Mouse (Mus musculus) right cerebral cortex, postnatal 14 days (tissue): ENCODE results near the gene Smad1.

Experiments used
- DNase-seq: peaks from one replicate; pipeline ENCODE4 v3.0.0; 2022

Smad1 gene

DNA sequence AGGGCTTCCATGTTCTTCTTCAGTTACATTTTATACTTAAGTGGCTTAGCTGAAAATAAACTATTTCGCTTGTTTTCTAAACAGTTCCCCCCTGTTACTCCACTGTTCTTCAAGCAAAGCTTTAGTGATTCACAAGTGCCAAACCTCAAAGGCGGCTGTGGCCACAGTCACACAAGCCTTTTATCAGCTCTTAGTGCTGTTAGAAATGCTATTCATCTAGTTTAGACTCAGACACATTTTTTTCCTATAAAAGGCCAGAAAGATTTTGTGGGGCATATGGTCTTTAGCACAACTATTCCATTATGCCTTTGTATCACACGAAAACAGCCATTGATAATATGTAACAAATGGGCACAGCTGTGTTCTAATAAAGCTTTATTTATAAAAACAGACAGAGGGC is 48.5 kb downstream of the Smad1 start:
- DNase-seq, result no peak

GRCm38 (mm10) chr8:79350094-79350593 is 49.2 kb downstream of the Smad1 start:
- peak; percentile 52 for DNase-seq

DNA sequence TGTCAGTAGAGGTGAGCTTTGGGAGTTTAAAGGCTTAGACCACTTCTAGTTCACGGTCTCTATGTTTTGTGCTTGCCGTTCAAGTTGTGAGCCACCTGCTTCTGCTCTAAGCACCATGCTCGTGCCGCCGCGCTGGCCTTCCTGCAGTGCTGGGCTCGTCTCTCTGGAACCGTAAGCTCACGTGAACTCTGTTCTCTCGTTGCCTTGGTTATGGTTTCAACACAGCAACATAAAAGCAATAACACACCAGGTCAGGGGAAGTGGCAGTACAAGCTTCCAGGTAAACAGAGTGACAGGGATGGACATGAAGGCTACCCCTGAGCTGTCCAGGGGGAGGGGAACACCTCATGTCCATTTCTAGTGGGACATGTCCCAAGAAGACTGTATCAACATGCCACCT is 52.9 kb downstream of the Smad1 start:
- no peak for DNase-seq

GRCm38 (mm10) chr8:79345856-79346255 is 53.5 kb downstream of the Smad1 start:
- DNase-seq, result no peak

DNA sequence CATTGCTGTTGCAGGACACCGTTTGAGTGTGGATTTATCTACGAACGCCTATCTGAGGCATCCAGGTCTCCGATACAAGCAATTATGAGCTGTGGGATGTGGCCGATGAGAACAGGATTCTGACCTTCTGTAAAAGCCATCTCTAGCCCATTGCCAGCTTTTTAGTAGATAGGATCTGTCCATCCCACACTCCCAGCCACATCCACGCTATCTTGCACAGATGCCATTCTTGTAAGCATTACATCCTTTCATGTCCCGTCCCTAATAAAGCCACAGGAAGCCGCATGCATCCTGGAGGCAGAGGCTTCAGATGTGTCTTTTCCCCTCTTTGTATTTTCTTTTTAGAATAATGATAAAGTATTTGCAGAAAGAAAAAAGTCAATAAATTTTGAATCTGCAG is 58.1 kb downstream of the Smad1 start:
- no peak for DNase-seq

DNA sequence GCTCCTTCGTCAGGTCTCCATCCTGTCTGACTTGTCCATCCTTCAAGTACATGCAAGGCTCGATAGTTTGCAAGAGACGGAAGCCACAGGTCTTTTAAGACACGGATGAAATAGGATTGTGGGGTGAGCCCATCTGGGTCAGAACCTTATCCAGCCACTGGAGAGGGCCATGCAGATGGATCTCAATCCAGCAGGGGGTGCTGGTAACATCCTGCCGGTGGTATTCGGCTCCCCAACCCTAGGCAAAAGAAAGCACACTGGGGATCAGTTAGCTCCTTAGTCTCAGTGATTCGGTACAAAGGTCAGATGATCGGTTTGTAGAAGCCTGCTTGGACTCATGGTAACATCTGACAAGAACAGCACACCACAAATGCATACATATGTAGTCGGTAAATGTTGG is 59.8 kb downstream of the Smad1 start:
- DNase-seq, result no peak

- no peak for DNase-seq
Observed at GRCm38 (mm10) chr8:79338619-79339018, 60.7 kb downstream of the Smad1 start.

DNA sequence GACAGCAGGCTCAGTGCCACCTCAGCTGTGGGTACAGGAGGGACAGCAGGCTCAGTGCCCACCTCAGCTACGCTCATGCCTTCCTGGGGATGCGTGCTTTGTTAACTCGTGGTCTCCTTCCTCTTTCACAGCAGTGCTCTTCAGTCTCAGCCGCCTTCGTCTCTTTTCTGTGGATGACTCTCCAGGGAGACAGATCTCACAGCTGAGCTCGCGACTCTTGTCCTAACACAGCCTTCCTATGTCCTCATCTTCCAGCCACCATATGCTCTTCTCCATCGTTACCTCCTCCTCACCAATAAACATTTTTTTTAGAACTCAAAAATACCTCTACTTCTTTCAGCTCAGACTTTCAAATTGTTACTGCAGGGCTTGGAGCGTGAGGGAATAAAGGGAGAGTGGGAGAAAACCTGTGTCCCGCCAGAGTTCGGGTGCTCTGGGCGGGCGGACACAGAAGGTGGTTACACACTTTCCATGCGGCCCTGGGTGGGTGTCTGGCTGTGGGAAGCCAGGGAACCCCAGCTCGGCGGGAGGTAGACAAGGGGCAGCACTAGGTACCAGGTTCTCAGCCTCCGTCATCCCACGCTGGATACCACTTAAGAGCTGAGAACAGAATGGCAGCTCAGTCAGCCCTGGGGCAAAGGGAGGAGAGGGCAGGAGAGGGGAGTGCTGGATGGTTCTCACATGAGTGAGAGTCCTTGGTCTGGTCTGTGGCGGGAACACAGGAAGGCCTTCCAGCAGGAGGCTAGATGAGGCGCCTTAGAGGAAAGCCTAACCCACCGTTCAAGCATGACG is 67.0 kb downstream of the Smad1 start:
- DNase-seq, result no peak

DNA sequence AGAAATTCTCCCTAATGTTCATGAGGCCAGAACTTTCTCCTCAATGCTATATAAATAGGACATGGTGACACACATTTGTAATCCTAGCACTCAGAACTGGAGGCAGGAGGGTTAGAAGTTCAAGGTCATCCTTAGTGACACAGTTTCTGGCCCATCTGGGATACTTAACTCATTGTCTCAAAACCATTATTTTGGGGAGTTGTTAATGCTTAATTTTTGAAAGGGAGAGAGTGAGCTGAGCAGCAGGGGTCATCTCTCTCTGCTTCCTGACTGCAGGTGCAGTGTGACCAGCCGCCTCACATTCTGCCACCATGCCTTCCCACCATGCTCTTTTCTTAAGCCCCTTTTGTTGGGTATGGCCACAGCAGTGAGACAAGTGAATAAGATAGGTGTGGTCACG is 67.7 kb downstream of the Smad1 start:
- no peak for DNase-seq

GRCm38 (mm10) chr8:79331017-79331416 is 68.3 kb downstream of the Smad1 start:
- DNase-seq, result no peak

DNA sequence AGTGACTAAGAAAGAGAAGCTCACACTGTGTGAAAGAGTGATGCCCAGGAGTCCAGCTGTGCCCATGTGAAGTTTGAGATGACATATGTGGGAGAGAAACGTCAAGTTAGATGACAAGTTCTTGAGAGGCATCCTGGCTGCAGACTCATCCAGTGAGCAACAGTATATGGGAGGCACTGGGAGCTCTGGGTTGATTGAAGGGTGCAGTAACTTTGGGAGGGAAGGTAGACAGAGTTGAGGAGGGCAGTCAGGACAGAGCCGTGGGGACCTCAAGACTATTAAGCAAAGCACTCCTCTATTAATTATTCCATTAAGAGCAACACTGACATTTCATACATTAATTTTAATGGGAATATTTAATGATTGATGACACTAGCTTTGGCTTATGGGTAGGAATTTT is 69.6 kb downstream of the Smad1 start:
- DNase-seq, result no peak

DNA sequence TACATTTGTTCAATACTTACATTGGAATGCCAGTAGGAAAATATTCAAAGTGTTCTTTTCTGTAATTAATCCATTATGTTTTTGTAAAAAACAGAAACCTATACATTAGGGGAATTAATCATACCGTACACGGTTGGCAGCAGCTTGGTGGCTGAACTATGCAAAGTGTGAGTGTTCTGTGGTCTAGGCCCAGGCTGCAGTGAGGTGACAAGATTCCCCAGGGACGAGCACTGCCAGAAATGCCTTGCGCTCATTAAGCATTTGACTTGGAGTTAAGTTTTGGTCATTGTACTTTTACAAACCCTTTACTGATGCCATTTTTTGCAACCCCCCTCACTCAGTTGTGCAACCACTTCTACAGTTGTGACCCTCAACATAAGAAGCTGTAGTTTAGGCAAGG is 70.1 kb downstream of the Smad1 start:
- no peak for DNase-seq

DNA sequence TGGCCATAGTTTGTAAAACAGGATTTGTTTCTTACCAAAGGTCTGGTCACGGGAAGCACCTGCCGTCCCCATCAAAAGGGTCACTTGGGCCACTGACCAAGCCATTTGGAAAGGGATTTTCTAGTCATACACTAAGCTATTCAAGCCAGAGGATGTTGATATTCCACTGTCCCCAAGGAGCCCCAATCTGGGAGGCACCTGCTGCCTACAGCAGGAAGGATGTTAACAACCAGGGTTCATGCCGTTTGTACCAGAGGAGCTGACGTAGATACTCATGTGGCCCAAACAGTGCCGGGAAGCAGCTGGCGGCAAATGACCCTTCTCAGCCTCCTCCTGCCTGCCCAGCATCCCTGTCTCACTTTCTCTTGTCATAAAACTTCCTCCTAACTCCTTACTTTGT is 73.8 kb downstream of the Smad1 start:
- DNase-seq, result no peak

GRCm38 (mm10) chr8:79324928-79325327 is 74.4 kb downstream of the Smad1 start:
- DNase-seq, result no peak

DNA sequence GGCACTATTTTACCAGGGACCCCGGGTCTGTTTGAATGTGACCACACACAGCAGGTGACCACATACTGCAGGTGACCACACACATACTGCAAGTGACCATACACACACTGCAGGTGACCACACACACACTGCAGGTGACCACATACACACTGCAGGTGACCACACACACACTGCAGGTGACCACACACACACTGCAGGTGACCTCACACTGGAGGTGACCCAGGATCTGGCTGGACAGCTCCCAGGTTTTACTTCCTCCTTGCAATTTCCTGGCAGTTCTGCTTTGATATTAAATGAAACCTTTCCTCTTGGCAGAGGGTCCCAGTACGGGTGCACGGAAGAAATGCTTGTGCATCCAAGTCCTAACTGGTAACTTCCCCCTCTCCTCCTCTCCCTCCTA is 75.3 kb downstream of the Smad1 start:
- no peak for DNase-seq

DNA sequence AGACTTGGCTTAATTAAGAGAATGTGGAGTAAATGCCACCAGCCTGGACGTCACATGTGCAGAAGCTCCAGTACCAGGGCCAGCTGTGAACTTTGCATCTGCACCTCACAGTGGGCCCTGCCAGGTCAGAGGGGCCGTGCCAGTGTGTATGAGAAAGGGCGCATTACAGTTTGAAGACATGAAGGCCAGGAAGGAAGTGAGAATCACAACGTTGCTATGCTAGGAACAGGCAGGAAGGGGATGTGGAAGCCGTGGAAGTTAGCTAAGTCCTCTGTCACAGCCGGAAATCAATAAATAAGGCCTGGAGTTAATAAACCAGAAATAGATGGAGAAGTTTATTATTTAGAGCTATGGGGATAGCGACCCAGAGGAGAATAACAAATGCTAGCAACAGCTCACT is 76.2 kb downstream of the Smad1 start:
- DNase-seq, result no peak

- no peak for DNase-seq
Observed at GRCm38 (mm10) chr8:79310801-79311200, 88.5 kb downstream of the Smad1 start.

- no peak for DNase-seq
Observed at GRCm38 (mm10) chr8:79305941-79306340, 93.4 kb downstream of the Smad1 start.

DNA sequence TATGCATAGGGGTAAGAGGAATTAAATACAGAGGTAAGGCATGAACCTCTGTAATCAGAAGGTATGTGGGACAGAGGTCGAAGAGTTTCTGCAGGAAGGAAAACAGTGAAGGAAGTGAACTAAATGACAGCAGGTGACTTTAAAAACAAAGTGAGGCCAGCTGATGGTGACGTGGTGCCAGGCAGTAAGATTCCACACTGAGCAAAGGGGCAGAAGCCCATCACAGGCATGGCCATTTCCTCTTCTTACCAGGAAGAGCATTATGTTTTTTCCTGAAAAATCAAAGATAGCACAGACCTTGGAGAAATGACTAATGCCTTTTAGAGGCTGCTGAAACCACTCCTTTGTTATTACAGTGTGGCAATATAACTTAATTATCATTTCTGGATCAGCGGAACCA is 97.8 kb downstream of the Smad1 start:
- no peak for DNase-seq

DNA sequence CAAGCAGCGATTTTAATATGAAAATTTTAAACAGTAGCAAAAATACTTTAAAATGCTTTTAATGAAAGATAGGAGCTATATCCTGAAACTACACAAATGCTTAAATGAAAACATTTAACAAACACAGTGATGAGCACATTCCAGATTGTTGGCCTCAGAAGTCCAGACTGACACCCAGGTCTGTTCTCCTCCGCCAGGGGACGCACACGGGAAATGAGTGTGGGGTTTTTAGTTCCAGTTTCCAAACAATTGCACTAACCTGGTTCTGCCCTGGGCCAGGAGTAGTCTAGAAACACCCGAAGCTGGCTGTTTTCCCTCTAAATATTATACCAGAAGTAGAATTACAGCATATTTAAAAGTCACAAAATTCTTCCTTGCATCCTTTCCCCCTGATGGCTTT is 99.6 kb downstream of the Smad1 start:
- no peak for DNase-seq

DNA sequence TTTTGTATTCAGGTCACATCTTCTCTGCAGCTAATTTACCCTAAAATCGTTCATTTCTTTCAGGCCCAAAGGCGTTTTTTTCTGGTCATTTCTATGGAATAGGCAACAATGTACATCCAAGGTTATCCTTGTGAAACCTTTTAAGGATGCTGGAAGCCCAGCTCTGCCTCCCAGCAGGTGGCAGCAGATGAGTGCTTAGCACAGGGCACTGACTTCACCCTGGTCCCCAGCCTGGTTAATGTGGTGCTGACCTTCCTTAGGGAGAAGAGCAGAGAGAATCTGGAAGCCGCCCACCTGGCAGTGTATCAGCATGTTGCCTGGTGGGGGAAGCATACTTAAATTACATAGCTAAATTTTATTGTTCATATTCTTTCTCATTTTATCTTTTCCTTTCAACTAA is 101.6 kb downstream of the Smad1 start:
- peak; percentile 78 for DNase-seq

DNA sequence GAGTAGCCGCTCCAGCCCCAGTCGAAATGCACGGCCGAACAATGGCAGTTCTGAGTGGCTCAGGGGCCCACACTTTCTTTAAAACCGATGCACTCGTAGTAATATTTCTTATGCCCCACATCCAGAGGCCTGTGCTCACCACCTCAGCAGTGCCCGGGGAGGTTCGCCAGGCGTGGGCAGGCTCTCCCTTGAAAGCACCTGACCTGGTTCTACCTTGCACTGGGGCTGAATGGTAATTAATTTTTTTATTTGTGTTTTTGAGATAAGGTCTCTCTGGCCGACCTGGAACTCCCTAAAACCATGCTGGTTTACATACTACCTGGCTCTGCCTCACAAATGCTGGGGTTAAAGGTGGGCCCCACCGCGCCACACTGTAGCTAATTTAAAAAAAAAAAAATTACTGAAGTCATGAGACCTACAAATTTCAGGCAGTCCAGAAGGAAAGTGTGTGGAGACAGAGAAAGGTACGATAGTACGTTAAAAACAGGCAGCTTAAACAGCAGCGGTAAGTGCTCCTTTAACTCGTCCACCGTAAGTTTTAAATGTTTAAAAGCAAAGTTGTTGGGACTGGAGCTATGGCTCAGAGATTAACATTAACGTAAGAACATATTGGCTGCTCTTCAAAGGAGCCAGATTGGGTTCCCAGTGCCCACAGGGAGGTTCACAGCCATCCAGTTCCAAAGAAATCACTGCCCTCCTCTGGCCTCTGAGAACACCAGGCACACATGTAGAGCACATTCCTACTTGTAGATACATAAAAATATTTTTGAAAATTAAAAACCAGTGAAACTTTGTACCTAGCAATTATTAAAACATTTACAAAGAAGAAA is 103.8 kb downstream of the Smad1 start:
- no peak for DNase-seq

GRCm38 (mm10) chr8:79294610-79295275 is 104.6 kb downstream of the Smad1 start, which contains the start of gene Mmaa:
Mmaa (minus strand) TSS chr8:79294937.
- peak; percentile 97 for DNase-seq

GRCm38 (mm10) chr8:79293841-79294240 is 105.5 kb downstream of the Smad1 start:
- DNase-seq, result no peak
